Mouse (Mus musculus): ENCODE results near the gene Mrm3. TPM values are rescaled to one million over a fixed set of nuclear protein-coding genes. Genes with fewer than 3 reads are reported as not detected.

The Mrm3 gene
- polyA plus RNA-seq, 1 experiment from 2014 or later = 28.1 TPM

Other genes with a start within 250 kb of the Mrm3 start
- 0.23 and 0.62 TPM in 2 replicates for gene 1700016K19Rik, start 243.8 kb upstream of the Mrm3 start, polyA plus RNA-seq (2016; fragmentation: Nextera tagmentation; extraction: Ambion mirVana)
- gene Rflnb, start 215.9 kb upstream of the Mrm3 start, polyA plus RNA-seq (2016; fragmentation: Nextera tagmentation; extraction: Ambion mirVana) = 15.4 and 16.8 TPM in 2 replicates
- gene Vps53, start 64.1 kb upstream of the Mrm3 start, polyA plus RNA-seq (2016; fragmentation: Nextera tagmentation; extraction: Ambion mirVana) = 37.0 and 38.6 TPM in 2 replicates
- 30.9 and 32.3 TPM in 2 replicates for gene Fam57a, start 64.0 kb upstream of the Mrm3 start, polyA plus RNA-seq (2016; fragmentation: Nextera tagmentation; extraction: Ambion mirVana)
- gene Dbil5, start 26.1 kb upstream of the Mrm3 start, polyA plus RNA-seq (2016; fragmentation: Nextera tagmentation; extraction: Ambion mirVana) = 0.53 TPM in 1 of 2 replicates, not detected in the other
- 65.6 and 68.5 TPM in 2 replicates for gene Gemin4, start 26.1 kb upstream of the Mrm3 start, polyA plus RNA-seq (2016; fragmentation: Nextera tagmentation; extraction: Ambion mirVana)
- gene Glod4, start within 50 bp of the Mrm3 start, polyA plus RNA-seq (2016; fragmentation: Nextera tagmentation; extraction: Ambion mirVana) = 129 and 134 TPM in 2 replicates
- 55.4 and 62.3 TPM in 2 replicates for gene Nxn, start 155.4 kb downstream of the Mrm3 start, polyA plus RNA-seq (2016; fragmentation: Nextera tagmentation; extraction: Ambion mirVana)
- gene Timm22, start 163.2 kb downstream of the Mrm3 start, polyA plus RNA-seq (2016; fragmentation: Nextera tagmentation; extraction: Ambion mirVana) = 127 and 128 TPM in 2 replicates

Data from forebrain, embryonic 10.5 days (tissue).